Mouse (Mus musculus) neural tube, embryonic 12.5 days (tissue): Measurements from ENCODE around the gene Ddr2. TPM values are rescaled to one million over a fixed set of nuclear protein-coding genes. Genes with fewer than 3 reads are reported as not detected.

Source experiments
- ATAC-seq: fragments of 200-750 bp; cut with Nextera tagmentation; 2 replicates; pipeline ENCODE4 v1.8.0; 2017; ENCODE audit warnings: low read depth, mild to moderate bottlenecking, moderate TSS enrichment, moderate library complexity; ENCODE audit not compliant: low FRiP score
- H3K27ac ChIP-seq: fragments of 300-500 bp; sonication (generic); 2 replicates; pipeline ENCODE4 v1.5.1; 2016
- H3K27me3 ChIP-seq: fragments of 300-500 bp; sonication (generic); replicated peaks from 2 replicates; pipeline ENCODE4 v1.6.1; 2016; ENCODE audit warnings: mild to moderate bottlenecking
- H3K36me3 ChIP-seq: fragments of 300-500 bp; sonication (generic); 2 replicates; pipeline ENCODE4 v1.6.1; 2016; ENCODE audit warnings: mild to moderate bottlenecking
- H3K4me1 ChIP-seq: fragments of 300-500 bp; sonication (generic); 2 replicates; pipeline ENCODE4 v1.6.1; 2016
- H3K4me2 ChIP-seq: fragments of 300-500 bp; sonication (generic); replicated peaks from 2 replicates; pipeline ENCODE4 v1.6.1; 2016; ENCODE audit warnings: mild to moderate bottlenecking
- H3K4me3 ChIP-seq: fragments of 300-500 bp; sonication (generic); 2 replicates; pipeline ENCODE4 v1.5.1; 2016
- H3K9ac ChIP-seq: fragments of 300-500 bp; sonication (generic); 2 replicates; pipeline ENCODE4 v1.6.1; 2016; ENCODE audit warnings: mild to moderate bottlenecking
- H3K9me3 ChIP-seq: fragments of 300-500 bp; sonication (generic); 2 replicates; pipeline ENCODE4 v1.6.1; 2016; ENCODE audit warnings: mild to moderate bottlenecking
- WGBS: fragments of 180-500 bp; shearing (Covaris S2); methylation state at CpG from one replicate; pipeline ENCODE4 v1.1.7; 2016; 5-methylcytosine and 5-hydroxymethylcytosine counted together
- polyA plus RNA-seq: library from polyadenylated mRNA; unstranded; fragments of >200 nt; fragmentation: Nextera tagmentation; extraction: Ambion mirVana; gene quantifications from 2 replicates; pipeline ENCODE4 v1.2.1, GENCODE M21; 2016

Gene Ddr2
- polyA plus RNA-seq, 1 experiment from 2014 or later = 25.8 TPM

DNA sequence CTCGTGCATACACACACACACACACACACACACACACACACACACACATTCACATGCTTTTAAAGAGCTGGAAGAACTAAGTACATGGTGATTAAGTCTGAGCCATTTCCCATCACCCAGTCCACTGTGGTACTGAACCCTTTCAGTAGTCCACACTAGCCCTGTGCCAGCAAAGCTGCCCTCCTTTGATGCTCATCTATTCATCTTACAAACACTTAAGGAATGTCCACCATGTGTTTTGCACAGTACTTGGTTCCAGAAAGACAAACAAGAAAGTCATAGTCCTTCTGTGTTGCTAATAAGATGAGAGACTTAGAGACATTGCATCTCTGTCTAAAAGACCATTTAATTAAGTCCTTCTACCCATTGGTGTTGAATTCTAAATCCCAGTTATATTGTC, 29.7 kb downstream of the Ddr2 start:
- H3K36me3 ChIP-seq = no peaks in the 10 kb centered on the region
- no peak overlapping the region for H3K4me2 ChIP-seq
- H3K9ac ChIP-seq = no peak overlapping the region
- WGBS = 88% methylated on average over 1 of the region's 1 CpGs
- no peaks in the 10 kb centered on the region for H3K27me3 ChIP-seq
- no peak overlapping the region for H3K27ac ChIP-seq
- H3K9me3 ChIP-seq = no peaks in the 10 kb centered on the region
- ATAC-seq = no peak
- no peaks in the 10 kb centered on the region for H3K4me1 ChIP-seq
- no peak overlapping the region for H3K4me3 ChIP-seq

- H3K4me2 ChIP-seq = no peak overlapping the region
- no peak overlapping the region for H3K4me3 ChIP-seq
- no peaks in the 10 kb centered on the region for H3K36me3 ChIP-seq
- H3K4me1 ChIP-seq = no peaks in the 10 kb centered on the region
- no peak overlapping the region for H3K9ac ChIP-seq
- H3K9me3 ChIP-seq = no peaks in the 10 kb centered on the region
- ATAC-seq = no peak
- WGBS = 75% methylated on average over 2 of the region's 2 CpGs
- no peaks in the 10 kb centered on the region for H3K27me3 ChIP-seq
- H3K27ac ChIP-seq = no peak overlapping the region
Measured at GRCm38 (mm10) chr1:170079465-170079864, 31.1 kb downstream of the Ddr2 start.

GRCm38 (mm10) chr1:170076339-170076738, 34.2 kb downstream of the Ddr2 start:
- no peak for ATAC-seq
- H3K36me3 ChIP-seq = no peaks in the 10 kb centered on the region
- no peaks in the 10 kb centered on the region for H3K4me1 ChIP-seq
- 83% methylated on average over 5 of the region's 5 CpGs for WGBS
- H3K4me3 ChIP-seq = no peak overlapping the region
- H3K4me2 ChIP-seq = no peak overlapping the region
- no peak overlapping the region for H3K9ac ChIP-seq
- no peaks in the 10 kb centered on the region for H3K27me3 ChIP-seq
- H3K9me3 ChIP-seq = no peaks in the 10 kb centered on the region
- no peak overlapping the region for H3K27ac ChIP-seq

DNA sequence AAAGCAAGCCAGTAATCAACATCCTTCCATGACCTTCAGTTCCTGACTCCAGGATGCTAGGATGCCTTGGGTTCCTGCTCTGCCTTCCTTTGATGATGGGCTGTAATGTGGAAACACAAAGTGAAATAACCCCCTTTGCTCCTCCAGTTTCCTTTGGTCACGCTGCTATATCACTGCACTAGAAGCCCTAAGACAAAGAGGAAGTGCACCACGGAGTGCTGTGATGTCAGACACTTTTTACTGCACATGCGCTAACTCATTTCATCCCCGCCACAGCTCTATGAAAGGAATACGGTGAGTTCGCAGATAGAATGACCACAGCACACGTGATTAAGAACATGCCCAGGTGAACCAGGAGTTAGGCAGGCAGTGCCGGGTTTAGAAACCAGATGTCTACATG, 36.8 kb downstream of the Ddr2 start:
- Histone ChIP-seq H3K4me1 (no peaks in the 10 kb centered on the region), H3K9me3 (no peaks in the 10 kb centered on the region), H3K36me3 (no peaks in the 10 kb centered on the region), H3K4me2 (no peak overlapping the region), H3K9ac (no peak overlapping the region), H3K27ac (no peak overlapping the region), H3K4me3 (no peak overlapping the region), H3K27me3 (no peaks in the 10 kb centered on the region)
- 82% methylated on average over 8 of the region's 8 CpGs for WGBS
- no peak for ATAC-seq

DNA sequence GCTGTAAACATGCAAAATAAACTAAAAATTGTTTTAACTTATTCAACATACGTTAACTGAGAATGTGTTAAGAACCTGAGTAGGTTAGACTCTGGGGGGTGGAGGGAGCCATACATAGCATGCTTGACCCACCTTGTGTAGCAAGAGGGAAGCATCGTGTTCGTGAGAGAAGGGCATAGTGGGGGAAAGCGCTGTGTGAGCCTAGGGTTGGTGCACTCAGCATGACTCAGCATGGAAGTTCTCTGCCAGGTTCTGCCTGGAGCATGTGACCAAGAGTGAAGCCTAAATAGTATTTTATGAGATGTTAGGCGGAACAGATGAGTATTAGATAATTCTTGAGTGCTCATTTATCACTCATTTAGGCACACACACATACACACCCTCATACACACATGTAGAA, 41.4 kb downstream of the Ddr2 start:
- Histone ChIP-seq H3K4me1 (no peaks in the 10 kb centered on the region), H3K36me3 (no peaks in the 10 kb centered on the region), H3K27ac (no peak overlapping the region), H3K27me3 (no peaks in the 10 kb centered on the region), H3K9ac (no peak overlapping the region), H3K4me3 (no peak overlapping the region), H3K9me3 (no peaks in the 10 kb centered on the region), H3K4me2 (no peak overlapping the region)
- no peak for ATAC-seq
- WGBS = 86% methylated on average over 5 of the region's 5 CpGs

- WGBS = 74% methylated on average over 2 of the region's 2 CpGs
- Histone ChIP-seq H3K36me3 (no peaks in the 10 kb centered on the region), H3K4me2 (no peak overlapping the region), H3K9ac (no peak overlapping the region), H3K27me3 (no peaks in the 10 kb centered on the region), H3K9me3 (no peaks in the 10 kb centered on the region), H3K4me3 (no peak overlapping the region), H3K4me1 (no peaks in the 10 kb centered on the region), H3K27ac (no peak overlapping the region)
- ATAC-seq = no peak
Measured at GRCm38 (mm10) chr1:170065931-170066330, 44.6 kb downstream of the Ddr2 start.

DNA sequence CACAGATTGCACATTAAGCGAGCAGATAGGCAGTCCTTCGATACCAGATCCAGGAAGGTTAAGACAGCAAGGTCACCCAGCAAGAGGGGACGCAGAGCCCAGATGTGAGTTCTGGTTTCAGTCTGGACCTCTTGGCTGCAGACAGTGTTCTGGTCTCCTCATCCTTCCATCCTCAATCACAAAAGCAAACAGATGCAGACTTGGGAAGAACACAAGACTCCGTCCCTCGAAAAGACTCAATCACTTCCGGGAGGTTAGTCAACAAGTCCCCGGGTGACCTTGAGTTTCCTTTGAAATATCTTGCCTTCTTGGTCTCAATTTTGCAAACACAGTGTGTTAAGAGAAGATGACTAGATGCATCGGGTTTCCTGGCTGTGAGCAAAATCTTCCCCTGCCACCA, 45.6 kb downstream of the Ddr2 start:
- no peak overlapping the region for H3K4me2 ChIP-seq

DNA sequence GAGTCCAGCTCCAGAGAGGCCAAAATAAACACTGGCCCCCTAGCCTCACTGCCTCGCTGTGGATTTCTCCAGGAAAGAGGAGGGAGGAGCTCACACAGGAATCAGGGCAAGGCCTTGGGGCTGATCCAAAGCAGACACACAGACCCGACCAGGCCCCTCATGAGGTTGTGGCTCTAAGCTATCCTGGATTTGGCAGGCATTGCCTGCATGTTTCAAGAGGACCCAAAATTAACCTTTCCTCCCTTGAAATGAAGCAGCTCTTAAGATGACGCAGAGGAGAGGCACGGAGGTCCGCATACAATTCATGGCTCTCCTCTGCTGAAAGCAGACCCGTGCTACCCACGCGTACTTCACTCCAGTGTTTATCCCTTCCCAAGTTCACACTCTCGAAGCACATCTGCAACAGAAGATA, 46.5 kb downstream of the Ddr2 start:
- H3K27ac ChIP-seq = no peak overlapping the region
- WGBS = 74% methylated on average over 9 of the region's 9 CpGs
- no peaks in the 10 kb centered on the region; the same call in 1 of the 2 replicates for H3K9me3 ChIP-seq
- no peaks in the 10 kb centered on the region for H3K36me3 ChIP-seq
- no peak overlapping the region for H3K9ac ChIP-seq
- ATAC-seq = no peak
- no peaks in the 10 kb centered on the region for H3K4me1 ChIP-seq
- H3K4me3 ChIP-seq = no peak overlapping the region
- no peaks in the 10 kb centered on the region for H3K27me3 ChIP-seq
- H3K4me2 ChIP-seq = no peak overlapping the region

More for the DNA sequence above, 45.6 kb downstream of the Ddr2 start:
- Histone ChIP-seq H3K27ac (no peak overlapping the region), H3K36me3 (no peaks in the 10 kb centered on the region), H3K4me1 (no peaks in the 10 kb centered on the region), H3K9me3 (no peaks in the 10 kb centered on the region), H3K4me3 (no peak overlapping the region), H3K27me3 (no peaks in the 10 kb centered on the region), H3K9ac (no peak overlapping the region)
- ATAC-seq = no peak
- WGBS = 91% methylated on average over 8 of the region's 8 CpGs

GRCm38 (mm10) chr1:170060214-170060613, 50.3 kb downstream of the Ddr2 start:
- H3K36me3 ChIP-seq = no peaks in the 10 kb centered on the region
- WGBS = 82% methylated on average over 3 of the region's 3 CpGs

GRCm38 (mm10) chr1:170059347-170059746, 51.2 kb downstream of the Ddr2 start:
- H3K27me3 ChIP-seq = no peaks in the 10 kb centered on the region
- no peak overlapping the region for H3K4me2 ChIP-seq
- H3K36me3 ChIP-seq = no peaks in the 10 kb centered on the region
- 77% methylated on average over 9 of the region's 9 CpGs for WGBS
- H3K9ac ChIP-seq = no peak overlapping the region
- no peak overlapping the region for H3K27ac ChIP-seq
- peaks cover 7% of the 10 kb centered on the region; the same call in 1 of the 2 replicates for H3K4me1 ChIP-seq
- H3K4me3 ChIP-seq = no peak overlapping the region
- no peak for ATAC-seq
- no peaks in the 10 kb centered on the region; the same call in 1 of the 2 replicates for H3K9me3 ChIP-seq

More at GRCm38 (mm10) chr1:170060214-170060613, 50.3 kb downstream of the Ddr2 start:
- Histone ChIP-seq H3K27me3 (no peaks in the 10 kb centered on the region), H3K4me1 (peaks cover 7% of the 10 kb centered on the region; the same call in 1 of the 2 replicates), H3K4me2 (no peak overlapping the region), H3K27ac (no peak overlapping the region), H3K9ac (no peak overlapping the region), H3K4me3 (no peak overlapping the region), H3K9me3 (no peaks in the 10 kb centered on the region; the same call in 1 of the 2 replicates)
- ATAC-seq = no peak

DNA sequence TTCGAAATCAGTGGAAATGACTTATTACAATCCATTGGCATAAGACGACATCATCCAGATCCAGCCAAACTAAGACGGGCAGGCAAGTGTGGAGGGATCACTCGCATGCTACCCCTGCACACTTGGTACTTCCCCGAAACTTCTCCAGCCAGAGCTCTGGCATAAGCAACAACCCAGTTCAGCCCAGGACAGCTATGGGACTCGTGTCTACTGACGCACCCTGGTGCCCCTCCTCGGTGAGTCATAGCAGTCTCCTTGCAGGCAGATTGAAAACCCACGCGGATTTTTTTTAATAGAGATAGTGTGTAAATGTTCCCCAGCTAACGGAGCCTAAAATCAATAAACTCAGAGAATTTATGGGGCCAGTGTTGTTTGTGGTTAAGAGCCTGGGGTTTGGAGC, 52.5 kb downstream of the Ddr2 start:
- WGBS = 88% methylated on average over 11 of the region's 11 CpGs
- Histone ChIP-seq H3K27ac (no peak overlapping the region), H3K27me3 (no peaks in the 10 kb centered on the region), H3K4me3 (no peak overlapping the region), H3K4me1 (peaks cover 7% of the 10 kb centered on the region; the same call in 1 of the 2 replicates), H3K36me3 (no peaks in the 10 kb centered on the region), H3K4me2 (no peak overlapping the region), H3K9ac (no peak overlapping the region), H3K9me3 (no peaks in the 10 kb centered on the region; the same call in 1 of the 2 replicates)
- ATAC-seq = no peak

DNA sequence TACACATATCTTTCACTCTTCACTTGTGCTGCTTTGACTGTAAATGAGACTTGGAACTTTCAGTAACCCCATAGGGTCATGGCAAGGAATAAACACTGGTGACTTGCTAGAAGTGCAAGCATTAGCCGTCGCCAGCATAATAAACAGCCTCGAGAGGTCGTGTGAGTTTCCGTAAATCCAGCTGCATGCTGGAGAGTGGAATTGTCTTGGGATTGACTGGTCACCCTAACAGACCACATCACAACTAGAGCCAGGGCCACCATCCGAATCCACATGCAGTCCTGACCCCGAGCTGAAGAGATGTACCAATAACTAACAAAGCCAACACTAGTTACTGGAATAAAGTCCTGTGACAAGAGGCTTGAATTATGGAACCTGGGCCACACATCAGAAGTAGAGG, 53.0 kb downstream of the Ddr2 start:
- Histone ChIP-seq H3K27me3 (no peaks in the 10 kb centered on the region), H3K9me3 (no peaks in the 10 kb centered on the region; the same call in 1 of the 2 replicates), H3K4me2 (no peak overlapping the region), H3K27ac (no peak overlapping the region), H3K9ac (no peak overlapping the region), H3K36me3 (no peaks in the 10 kb centered on the region), H3K4me3 (no peak overlapping the region), H3K4me1 (peaks cover 7% of the 10 kb centered on the region; the same call in 1 of the 2 replicates)
- ATAC-seq = no peak
- 81% methylated on average over 7 of the region's 7 CpGs for WGBS

GRCm38 (mm10) chr1:170056921-170057320, 53.6 kb downstream of the Ddr2 start:
- 73% methylated on average over 3 of the region's 3 CpGs for WGBS
- ATAC-seq = no peak
- H3K9ac ChIP-seq = no peak overlapping the region

More at GRCm38 (mm10) chr1:170056921-170057320, 53.6 kb downstream of the Ddr2 start:
- H3K4me3 ChIP-seq = no peak overlapping the region
- H3K27me3 ChIP-seq = no peaks in the 10 kb centered on the region
- peaks cover 7% of the 10 kb centered on the region; the same call in 1 of the 2 replicates for H3K4me1 ChIP-seq
- no peak overlapping the region for H3K27ac ChIP-seq
- no peaks in the 10 kb centered on the region for H3K36me3 ChIP-seq
- H3K4me2 ChIP-seq = no peak overlapping the region
- no peaks in the 10 kb centered on the region; the same call in 1 of the 2 replicates for H3K9me3 ChIP-seq
